Mouse (Mus musculus): ENCODE measurements around the gene Gdf2. TPM values are rescaled to one million over a fixed set of nuclear protein-coding genes. Genes with fewer than 3 reads are reported as not detected.

Gdf2 gene
- polyA plus RNA-seq (2012; rRNA removed) = not detected in 2 replicates

DNA sequence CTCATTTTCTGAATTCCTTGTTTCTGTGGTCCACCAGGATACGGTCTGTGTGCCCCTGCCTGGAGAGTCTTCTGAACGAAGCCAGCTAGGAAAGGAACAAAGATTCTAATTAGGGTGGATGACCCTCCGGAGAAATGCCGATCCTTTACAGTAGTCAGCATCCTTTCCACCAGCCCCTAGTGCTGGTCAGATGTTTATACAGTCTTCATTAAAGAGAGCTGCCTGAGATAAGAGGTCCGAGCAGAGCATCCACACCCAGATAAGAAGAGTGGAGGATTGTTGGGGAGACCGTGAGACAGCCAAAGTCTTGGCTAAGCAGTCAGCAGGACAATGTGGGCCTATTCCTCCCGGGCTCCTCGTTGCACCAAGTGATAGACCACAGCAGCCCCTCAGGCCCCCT is at the start of gene Gdf2:
TSS of gene Gdf2 (plus strand) at position 301 of the 400 bp plus-strand sequence.
- no peak for TF ChIP-seq CTCF (IDR thresholded peaks at IDR 0.05; ENCODE audit: borderline replicate concordance, control insufficient read depth, extremely low read depth, insufficient read depth, low read length, poor library complexity)
- TF ChIP-seq POLR2A (IDR thresholded peaks at IDR 0.05; ENCODE audit: control insufficient read depth, extremely low read depth, insufficient read depth, low read length, poor library complexity) = no peak
- H3K27ac ChIP-seq (ENCODE audit: control insufficient read depth, insufficient read depth, low read length) = no peak within 1 kb of the TSS
- no peak for DNase-seq
- H3K4me3 ChIP-seq (ENCODE audit: control insufficient read depth, insufficient read depth, low read length) = no peak within 1 kb of the TSS
- H3K27me3 ChIP-seq (ENCODE audit: control insufficient read depth, insufficient read depth, low read length) = no peaks in the 10 kb centered on the region
- H3K4me1 ChIP-seq (replicated peaks; ENCODE audit: control insufficient read depth, insufficient read depth, low read length) = no peaks in the 10 kb centered on the region
- H3K36me3 ChIP-seq (ENCODE audit: control insufficient read depth, insufficient read depth, low read length) = no peaks in the 10 kb centered on the region
- WGBS = 85% methylated on average over 8 of the region's 8 CpGs

DNA sequence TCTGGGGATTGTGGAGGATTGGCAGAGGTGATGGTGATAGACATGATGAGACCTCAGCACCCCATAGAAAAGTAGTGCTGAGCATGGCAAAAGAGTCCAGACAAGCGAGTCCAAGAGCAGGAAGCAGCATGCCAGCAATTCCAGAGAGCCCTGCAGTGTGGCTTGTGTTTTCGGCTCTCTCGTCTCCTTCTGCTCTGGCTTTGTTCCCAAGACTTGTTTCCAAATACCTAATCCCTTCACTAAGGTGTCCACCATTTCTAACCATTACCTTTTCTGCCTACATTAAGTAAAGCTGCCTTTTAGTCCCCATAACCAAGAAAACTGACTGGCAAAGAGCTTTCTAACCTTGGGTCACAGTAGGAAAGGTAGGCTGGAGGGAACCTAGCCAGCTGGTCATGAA is 49.3 kb upstream of the Gdf2 start:
- no peaks in the 10 kb centered on the region for H3K27me3 ChIP-seq (ENCODE audit: control insufficient read depth, insufficient read depth, low read length)
- H3K27ac ChIP-seq (ENCODE audit: control insufficient read depth, insufficient read depth, low read length) = no peak overlapping the region
- DNase-seq = no peak
- H3K4me3 ChIP-seq (ENCODE audit: control insufficient read depth, insufficient read depth, low read length) = no peak overlapping the region
- TF ChIP-seq POLR2A (IDR thresholded peaks at IDR 0.05; ENCODE audit: control insufficient read depth, extremely low read depth, insufficient read depth, low read length, poor library complexity) (no peak), CTCF (IDR thresholded peaks at IDR 0.05; ENCODE audit: borderline replicate concordance, control insufficient read depth, extremely low read depth, insufficient read depth, low read length, poor library complexity) (no peak)
- H3K4me1 ChIP-seq (replicated peaks; ENCODE audit: control insufficient read depth, insufficient read depth, low read length) = no peaks in the 10 kb centered on the region
- WGBS = 86% methylated on average over 3 of the region's 3 CpGs
- H3K36me3 ChIP-seq (ENCODE audit: control insufficient read depth, insufficient read depth, low read length) = no peaks in the 10 kb centered on the region

DNA sequence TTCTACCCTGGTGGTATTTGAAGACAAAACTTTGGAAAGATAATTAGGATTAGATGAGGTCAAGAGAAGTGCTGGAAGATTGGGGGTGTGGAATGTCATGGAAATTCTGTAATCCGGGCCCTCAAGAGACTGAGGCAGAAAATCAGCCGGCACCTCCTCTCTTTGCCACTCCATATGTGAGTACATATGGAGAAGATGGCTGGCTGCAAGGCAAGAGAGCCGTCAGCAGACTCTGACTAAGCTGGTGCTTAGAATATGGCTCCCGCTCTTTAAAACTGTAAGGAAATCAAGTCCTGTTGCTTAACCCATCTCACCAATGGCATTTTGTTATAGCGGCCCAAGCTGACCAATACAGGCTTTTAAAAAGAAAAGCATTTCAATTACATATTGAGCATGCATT is 45.1 kb upstream of the Gdf2 start:
- no peak overlapping the region for H3K4me3 ChIP-seq (ENCODE audit: control insufficient read depth, insufficient read depth, low read length)
- 98% methylated on average over 5 of the region's 5 CpGs for WGBS
- no peaks in the 10 kb centered on the region for H3K36me3 ChIP-seq (ENCODE audit: control insufficient read depth, insufficient read depth, low read length)
- H3K4me1 ChIP-seq (replicated peaks; ENCODE audit: control insufficient read depth, insufficient read depth, low read length) = no peaks in the 10 kb centered on the region
- H3K27me3 ChIP-seq (ENCODE audit: control insufficient read depth, insufficient read depth, low read length) = no peaks in the 10 kb centered on the region
- no peak for TF ChIP-seq CTCF (IDR thresholded peaks at IDR 0.05; ENCODE audit: borderline replicate concordance, control insufficient read depth, extremely low read depth, insufficient read depth, low read length, poor library complexity)
- TF ChIP-seq POLR2A (IDR thresholded peaks at IDR 0.05; ENCODE audit: control insufficient read depth, extremely low read depth, insufficient read depth, low read length, poor library complexity) = no peak
- no peak for DNase-seq
- no peak overlapping the region for H3K27ac ChIP-seq (ENCODE audit: control insufficient read depth, insufficient read depth, low read length)

DNA sequence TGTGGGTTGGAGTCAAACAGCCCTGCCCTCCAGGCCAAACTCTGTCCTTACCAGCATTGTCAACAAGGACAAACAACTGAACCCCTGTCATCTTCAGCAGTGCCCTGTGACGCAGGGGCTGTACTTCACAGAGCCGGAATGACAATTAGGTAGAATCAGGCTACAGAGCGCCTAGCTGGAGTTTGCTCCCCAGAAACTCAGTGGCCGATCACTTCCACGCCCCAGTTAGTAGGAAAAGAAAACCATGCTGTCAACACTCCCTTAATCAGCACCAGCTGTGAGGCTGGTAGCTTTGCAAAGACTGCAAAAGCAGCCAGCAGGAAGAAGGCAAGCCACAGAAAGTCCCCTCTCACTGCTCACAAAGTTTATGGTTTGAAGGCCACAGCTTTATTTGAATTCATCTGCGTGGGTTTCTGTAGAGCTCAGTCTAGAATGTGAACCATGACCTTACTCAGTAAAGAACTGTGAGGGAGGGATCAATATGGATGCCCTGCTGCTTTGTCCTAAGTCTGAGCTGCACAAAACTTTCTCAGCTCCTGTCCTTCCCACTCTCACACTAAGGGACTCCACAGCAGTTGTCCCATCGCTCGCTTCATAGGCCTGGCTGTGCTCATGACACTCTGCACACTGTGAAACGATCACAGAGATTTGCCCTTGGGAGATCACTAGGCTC is 44.1 kb upstream of the Gdf2 start:
- Histone ChIP-seq H3K27me3 (ENCODE audit: control insufficient read depth, insufficient read depth, low read length) (no peaks in the 10 kb centered on the region), H3K4me3 (ENCODE audit: control insufficient read depth, insufficient read depth, low read length) (no peak overlapping the region), H3K27ac (ENCODE audit: control insufficient read depth, insufficient read depth, low read length) (no peak overlapping the region), H3K4me1 (replicated peaks; ENCODE audit: control insufficient read depth, insufficient read depth, low read length) (no peaks in the 10 kb centered on the region), H3K36me3 (ENCODE audit: control insufficient read depth, insufficient read depth, low read length) (no peaks in the 10 kb centered on the region)
- DNase-seq = no peak
- TF ChIP-seq CTCF (IDR thresholded peaks at IDR 0.05; ENCODE audit: borderline replicate concordance, control insufficient read depth, extremely low read depth, insufficient read depth, low read length, poor library complexity) = no peak
- TF ChIP-seq POLR2A (IDR thresholded peaks at IDR 0.05; ENCODE audit: control insufficient read depth, extremely low read depth, insufficient read depth, low read length, poor library complexity) = no peak
- WGBS = 69% methylated on average over 9 of the region's 9 CpGs

DNA sequence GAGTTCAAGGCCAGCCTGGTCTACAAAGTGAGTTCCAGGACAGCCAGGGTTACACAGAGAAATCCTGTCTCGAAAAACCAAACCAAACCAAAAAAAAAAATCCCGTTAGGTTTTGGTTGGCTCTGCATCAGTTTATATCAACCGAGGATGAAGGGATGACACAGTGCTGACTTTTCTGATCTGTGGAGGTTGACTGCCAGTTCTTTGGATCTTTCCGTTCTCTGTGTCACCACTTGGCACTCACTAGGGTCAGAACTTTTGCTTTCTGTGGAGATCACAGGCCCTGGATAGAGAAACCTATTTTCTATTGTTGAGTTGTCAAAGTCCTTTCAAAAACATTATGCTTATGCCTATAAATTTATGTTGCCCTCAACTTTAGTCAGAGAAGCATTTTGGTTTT is 38.1 kb upstream of the Gdf2 start:
- TF ChIP-seq CTCF (IDR thresholded peaks at IDR 0.05; ENCODE audit: borderline replicate concordance, control insufficient read depth, extremely low read depth, insufficient read depth, low read length, poor library complexity) (no peak), POLR2A (IDR thresholded peaks at IDR 0.05; ENCODE audit: control insufficient read depth, extremely low read depth, insufficient read depth, low read length, poor library complexity) (no peak)
- no peaks in the 10 kb centered on the region for H3K36me3 ChIP-seq (ENCODE audit: control insufficient read depth, insufficient read depth, low read length)
- H3K4me3 ChIP-seq (ENCODE audit: control insufficient read depth, insufficient read depth, low read length) = no peak overlapping the region
- H3K27ac ChIP-seq (ENCODE audit: control insufficient read depth, insufficient read depth, low read length) = no peak overlapping the region
- no peaks in the 10 kb centered on the region for H3K27me3 ChIP-seq (ENCODE audit: control insufficient read depth, insufficient read depth, low read length)
- WGBS = 94% methylated on average over 4 of the region's 4 CpGs
- no peaks in the 10 kb centered on the region for H3K4me1 ChIP-seq (replicated peaks; ENCODE audit: control insufficient read depth, insufficient read depth, low read length)
- no peak for DNase-seq

DNA sequence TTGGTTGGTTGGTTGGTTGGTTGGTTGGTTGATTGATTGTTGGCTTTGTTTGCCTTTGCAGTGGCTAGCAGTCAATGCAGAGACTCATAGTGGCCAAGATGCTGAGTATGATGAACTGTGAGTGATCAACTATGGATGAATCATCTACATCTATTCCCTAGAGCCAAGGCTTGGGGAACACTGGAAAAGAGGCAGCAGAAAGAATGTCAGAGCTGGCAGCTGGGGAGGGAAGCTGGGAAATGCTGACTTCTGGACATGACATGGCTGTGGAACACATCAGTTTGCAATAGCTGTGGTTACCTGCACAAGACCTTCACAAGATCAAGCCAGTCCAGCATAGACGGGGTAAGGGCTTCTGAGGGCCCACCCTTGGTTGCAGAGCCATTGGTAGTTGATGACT is 37.6 kb upstream of the Gdf2 start:
- Histone ChIP-seq H3K4me3 (ENCODE audit: control insufficient read depth, insufficient read depth, low read length) (no peak overlapping the region), H3K36me3 (ENCODE audit: control insufficient read depth, insufficient read depth, low read length) (no peaks in the 10 kb centered on the region), H3K4me1 (replicated peaks; ENCODE audit: control insufficient read depth, insufficient read depth, low read length) (no peaks in the 10 kb centered on the region), H3K27me3 (ENCODE audit: control insufficient read depth, insufficient read depth, low read length) (no peaks in the 10 kb centered on the region), H3K27ac (ENCODE audit: control insufficient read depth, insufficient read depth, low read length) (no peak overlapping the region)
- DNase-seq = no peak
- TF ChIP-seq CTCF (IDR thresholded peaks at IDR 0.05; ENCODE audit: borderline replicate concordance, control insufficient read depth, extremely low read depth, insufficient read depth, low read length, poor library complexity) (no peak), POLR2A (IDR thresholded peaks at IDR 0.05; ENCODE audit: control insufficient read depth, extremely low read depth, insufficient read depth, low read length, poor library complexity) (no peak)
- 91% methylated on average over 1 of the region's 1 CpGs for WGBS

DNA sequence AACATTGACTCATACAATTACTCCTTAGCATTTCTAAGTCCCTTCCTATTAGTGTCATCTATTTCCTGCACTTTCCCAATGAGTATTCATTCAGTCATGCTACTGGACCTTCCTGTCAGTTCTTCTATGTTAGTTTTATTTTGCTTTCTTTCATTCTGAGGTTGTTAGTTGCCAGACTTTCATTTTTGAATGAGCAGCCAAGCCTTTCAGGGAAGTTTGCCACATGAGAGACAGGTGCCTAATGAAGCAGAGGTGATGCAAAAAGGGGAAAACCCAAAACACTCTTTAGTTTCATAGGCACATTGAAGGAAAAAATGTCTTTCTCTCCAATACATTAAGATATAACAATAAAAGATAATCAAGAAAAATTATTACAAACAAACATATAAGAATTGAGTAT is 36.0 kb upstream of the Gdf2 start:
- no peaks in the 10 kb centered on the region for H3K36me3 ChIP-seq (ENCODE audit: control insufficient read depth, insufficient read depth, low read length)
- H3K27ac ChIP-seq (ENCODE audit: control insufficient read depth, insufficient read depth, low read length) = no peak overlapping the region
- DNase-seq = no peak
- H3K27me3 ChIP-seq (ENCODE audit: control insufficient read depth, insufficient read depth, low read length) = no peaks in the 10 kb centered on the region
- H3K4me3 ChIP-seq (ENCODE audit: control insufficient read depth, insufficient read depth, low read length) = no peak overlapping the region
- TF ChIP-seq POLR2A (IDR thresholded peaks at IDR 0.05; ENCODE audit: control insufficient read depth, extremely low read depth, insufficient read depth, low read length, poor library complexity) (no peak), CTCF (IDR thresholded peaks at IDR 0.05; ENCODE audit: borderline replicate concordance, control insufficient read depth, extremely low read depth, insufficient read depth, low read length, poor library complexity) (no peak)
- H3K4me1 ChIP-seq (replicated peaks; ENCODE audit: control insufficient read depth, insufficient read depth, low read length) = no peaks in the 10 kb centered on the region
